Mouse (Mus musculus): Measurements from ENCODE around the gene Kcnj6.

- TF ChIP-seq POLR2A (IDR thresholded peaks at IDR 0.05; ENCODE audit: insufficient read length, low read depth) (no peak), TCF12 (IDR thresholded peaks at IDR 0.05; ENCODE audit: insufficient read depth, poor library complexity, severe bottlenecking) (no peak), MYOD1 (IDR thresholded peaks at IDR 0.05; ENCODE audit: control insufficient read depth in 1 of 3, insufficient read length in 2 of 3, low read depth in 2 of 3) (no peak), MYOG (IDR thresholded peaks at IDR 0.05; ENCODE audit: control insufficient read depth in 1 of 3, insufficient read depth in 1 of 3, insufficient read length in 2 of 3, low read depth in 2 of 3) (no peak), E2F4 (IDR thresholded peaks at IDR 0.05; ENCODE audit: insufficient read depth) (no peak), POLR2AphosphoS2 (IDR thresholded peaks at IDR 0.05; ENCODE audit: insufficient read length, low read depth) (no peak), MAX (IDR thresholded peaks at IDR 0.05; ENCODE audit: low read depth) (no peak), REST (IDR thresholded peaks at IDR 0.05; ENCODE audit: insufficient read depth, insufficient read length) (no peak)
These were observed 175.9 kb downstream of the Kcnj6 start for GRCm38 (mm10) chr16:94821610-94822009.

All from myocyte (in vitro differentiated cells).